Mouse (Mus musculus): ENCODE data around the gene Hmox2.

The Hmox2 gene

DNA sequence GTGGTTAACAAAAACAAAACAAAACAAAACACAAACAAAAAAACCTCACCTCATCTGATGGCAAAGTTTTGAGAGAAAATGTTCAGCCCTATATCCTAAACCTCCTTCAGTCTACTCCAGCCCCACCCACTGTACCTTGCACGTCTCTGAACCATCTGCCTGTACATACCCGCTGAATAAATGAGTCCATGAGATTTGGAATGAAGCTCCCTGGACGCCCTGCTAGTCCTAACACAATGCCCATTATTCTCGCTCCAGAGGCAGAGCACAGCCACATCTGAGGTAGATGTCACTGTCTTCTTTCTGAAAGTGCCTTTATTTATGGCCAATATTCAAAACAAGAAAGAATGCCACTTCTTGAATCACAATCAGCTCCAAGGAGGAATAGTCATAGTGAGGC, 59.5 kb downstream of the Hmox2 start:
- no peak for DNase-seq

- DNase-seq: no peak
These were observed 62.0 kb downstream of the Hmox2 start for GRCm38 (mm10) chr16:4788176-4788575.

DNA sequence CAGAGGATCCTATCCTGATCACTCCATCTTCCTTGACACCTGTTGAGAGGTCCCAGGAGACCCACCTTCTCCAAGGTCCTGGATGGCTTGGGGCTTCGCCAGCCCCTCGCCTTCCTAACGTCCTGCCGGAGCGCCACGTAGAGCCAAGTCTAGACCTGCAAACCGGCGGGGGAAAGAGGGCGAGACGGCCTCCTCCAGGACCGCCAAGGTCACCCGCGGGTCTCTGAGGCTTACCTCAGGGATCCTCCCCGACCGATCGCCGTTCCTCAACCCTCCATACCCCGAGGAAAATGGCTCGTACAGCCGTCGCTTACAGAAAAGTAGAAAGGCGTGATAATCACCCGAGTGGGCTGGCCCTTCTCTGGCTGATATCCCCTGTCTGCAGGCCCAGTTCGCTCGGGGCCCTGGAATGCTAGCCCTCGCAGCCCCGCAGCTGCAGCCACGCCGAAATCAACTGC, 63.2 kb downstream of the Hmox2 start:
- DNase-seq: no peak

GRCm38 (mm10) chr16:4789810-4790559, 63.8 kb downstream of the Hmox2 start, which contains the start of gene Cdip1:
TSS of gene Cdip1 (minus strand) at chr16:4790292.
- peak; percentile 96 for DNase-seq

- DNase-seq: no peak
These were observed 65.2 kb downstream of the Hmox2 start for GRCm38 (mm10) chr16:4791332-4791731.

GRCm38 (mm10) chr16:4796631-4797030, 70.5 kb downstream of the Hmox2 start:
- DNase-seq: no peak
